Comparison of ENCODE assay signal across 9 mouse cellular contexts in genomic region chr3:51075219-51075920, GRCm38 (mm10).
DNase-seq lines count a peak whose midpoint lies in the region; ATAC-seq and TF ChIP-seq lines count a peak whose summit lies in the region.
"Had no signal": no experiment of that assay in that cellular context is flagged by ENCODE, and none has a peak within 500 bp of the region (broad histone marks: within the 10 kb centered on the region; RNA-seq: fewer than 3 reads in every experiment).

No protein-coding gene starts in this region.

- intact Hi-C loops in left cerebral cortex, postnatal 4 days (cut with DNase I): no loop called here
- intact Hi-C loops in left cerebral cortex, postnatal 25 days (cut with DNase I): no loop called here
- intact Hi-C loops in heart, adult 2 months (cut with DNase I): loop anchor here (1.0 to 5.0 kb wide), 2 partner anchors 47 to 97 kb away; no protein-coding TSS in a partner anchor

- DNase-seq in left cerebral cortex, postnatal 4 days: peak; percentile 43
- DNase-seq in left cerebral cortex, postnatal 25 days (ENCODE audit: low spot score in 2 of 2): no peak
- peak; percentile 50 for DNase-seq in cerebellum, adult 9-11 months
- DNase-seq in heart, adult 2 months: peak; percentile 19 to 21
- DNase-seq in naive thymus-derived CD4-positive, alpha-beta T cell, adult 2 months (ENCODE audit: low read depth): peak; percentile 10
- no peak for DNase-seq in left cerebral cortex, adult 8-10 months (ENCODE audit: low spot score in 2 of 2)
- no peak for DNase-seq in midbrain, embryonic 14.5 days
- DNase-seq: retina, postnatal 1 day had no signal

- TF ChIP-seq EP300 in heart, adult 2 months (IDR thresholded peaks at IDR 0.05; ENCODE audit: insufficient read depth, low read depth, low read length): no peak

- H3K4me3 ChIP-seq in heart, adult 2 months: no peak overlapping the region
- no peak overlapping the region for H3K4me3 ChIP-seq in midbrain, embryonic 15.5 days
- no peak overlapping the region for H3K4me3 ChIP-seq in midbrain, embryonic 14.5 days (replicated peaks; ENCODE audit: low read depth, low read length)

- H3K27ac ChIP-seq in heart, adult 2 months: no peak overlapping the region
- no peak overlapping the region for H3K27ac ChIP-seq in midbrain, embryonic 15.5 days
- no peak overlapping the region for H3K27ac ChIP-seq in midbrain, embryonic 14.5 days (replicated peaks; ENCODE audit: low read depth, low read length)

- H3K4me2 ChIP-seq in midbrain, embryonic 15.5 days: no peak overlapping the region
- H3K4me2 ChIP-seq in midbrain, embryonic 14.5 days (ENCODE audit: low read length): no peak overlapping the region

- TF ChIP-seq POLR2A in heart, adult 2 months (IDR thresholded peaks at IDR 0.05; ENCODE audit: insufficient read depth, low read depth, low read length): no peak

- no peaks in the 10 kb centered on the region for H3K4me1 ChIP-seq in heart, adult 2 months (ENCODE audit: control insufficient read depth, insufficient read depth, low read length)
- H3K4me1 ChIP-seq in midbrain, embryonic 15.5 days: no peaks in the 10 kb centered on the region
- peaks cover 3% of the 10 kb centered on the region; the same call in 1 of the 2 replicates for H3K4me1 ChIP-seq in midbrain, embryonic 14.5 days (ENCODE audit: control insufficient read depth, insufficient read depth, low read length)

- ATAC-seq in midbrain, embryonic 15.5 days (replicated peaks): no peak
- no peak for ATAC-seq in midbrain, embryonic 14.5 days (ENCODE audit: low FRiP score, low TSS enrichment)

- H3K36me3 ChIP-seq in heart, adult 2 months (ENCODE audit: control insufficient read depth, insufficient read depth, low read length): no peaks in the 10 kb centered on the region
- no peaks in the 10 kb centered on the region for H3K36me3 ChIP-seq in midbrain, embryonic 15.5 days (replicated peaks)
- no peaks in the 10 kb centered on the region for H3K36me3 ChIP-seq in midbrain, embryonic 14.5 days (ENCODE audit: control insufficient read depth, insufficient read depth, low read length)

- no peaks in the 10 kb centered on the region for H3K27me3 ChIP-seq in heart, adult 2 months (ENCODE audit: control insufficient read depth, insufficient read depth, low read length)
- no peaks in the 10 kb centered on the region for H3K27me3 ChIP-seq in midbrain, embryonic 15.5 days (replicated peaks)
- H3K27me3 ChIP-seq in midbrain, embryonic 14.5 days (ENCODE audit: control insufficient read depth, insufficient read depth, low read length): no peaks in the 10 kb centered on the region

- peak; percentile 51 for TF ChIP-seq CTCF in heart, adult 2 months (IDR thresholded peaks at IDR 0.05)

- H3K79me2 ChIP-seq in heart, adult 2 months (replicated peaks; ENCODE audit: control insufficient read depth, insufficient read depth, low read length): no peaks in the 10 kb centered on the region

- H3K9ac ChIP-seq in heart, adult 2 months (ENCODE audit: low read depth, low read length): no peak overlapping the region
- H3K9ac ChIP-seq in midbrain, embryonic 15.5 days: no peak overlapping the region
- no peak overlapping the region for H3K9ac ChIP-seq in midbrain, embryonic 14.5 days (replicated peaks; ENCODE audit: low read length)

- WGBS in heart, adult 2 months: 45% methylated on average over 10 of the region's 10 CpGs
- 74% methylated on average over 10 of the region's 10 CpGs for WGBS in midbrain, embryonic 15.5 days
- 83% methylated on average over 10 of the region's 10 CpGs for WGBS in midbrain, embryonic 14.5 days

- H3K9me3 ChIP-seq in midbrain, embryonic 15.5 days: no peaks in the 10 kb centered on the region
- H3K9me3 ChIP-seq in midbrain, embryonic 14.5 days (ENCODE audit: control insufficient read depth, low read length): no peaks in the 10 kb centered on the region

Comparison
In these comparisons a context has a peak if more than half of its experiments do, and no peak if none do; other contexts are left out.
1. DNase-seq: peak in left cerebral cortex, postnatal 4 days (single experiment), cerebellum, adult 9-11 months (single experiment), heart, adult 2 months (2 of 2) and naive thymus-derived CD4-positive, alpha-beta T cell, adult 2 months (single experiment); none in left cerebral cortex, postnatal 25 days (0 of 2), left cerebral cortex, adult 8-10 months (0 of 2) and midbrain, embryonic 14.5 days (single experiment).